Mouse (Mus musculus): ENCODE results near the gene Barx1.
A peak's percentile ranks its signal among the peaks of the same experiment; 100 is the strongest.

Barx1 gene

DNA sequence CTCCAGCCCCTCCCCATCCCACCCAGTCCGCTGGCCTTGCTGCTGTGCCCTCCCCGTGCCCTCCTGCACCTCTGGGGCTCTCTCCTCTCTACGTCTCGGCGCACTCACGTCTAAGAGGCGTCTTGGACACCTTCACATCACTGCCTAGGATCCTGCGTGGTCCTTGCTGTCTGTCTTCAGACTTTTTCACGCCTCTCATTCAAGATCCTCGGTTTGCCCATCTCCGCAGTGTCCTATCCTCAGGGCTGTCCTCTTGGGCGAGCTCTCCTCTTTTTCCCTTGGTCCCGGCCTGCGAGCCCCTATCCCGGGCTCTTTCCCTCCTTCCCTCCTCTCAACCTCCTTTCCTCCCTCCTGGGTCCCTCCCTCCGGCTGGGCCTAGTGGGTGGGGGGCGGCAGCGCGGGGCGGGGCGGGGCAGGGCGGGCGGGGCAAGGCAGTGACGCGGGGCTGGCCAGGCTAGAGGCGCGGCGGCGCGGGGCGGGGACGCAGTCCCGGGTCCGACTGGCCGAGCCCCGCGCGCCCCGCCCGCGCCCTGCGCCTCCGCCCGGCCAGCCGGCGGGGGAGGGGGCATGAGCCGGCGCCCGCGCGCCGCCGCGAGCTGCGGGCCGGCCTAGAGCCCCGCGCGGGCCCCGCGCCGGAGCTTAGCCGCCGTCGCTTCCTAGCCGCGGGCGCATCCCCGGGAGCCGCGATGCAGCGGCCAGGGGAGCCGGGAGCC, at the start of gene Barx1:
Gene Barx1 (plus strand): TSS at position 568 of the 713 bp plus-strand sequence.
- DNase-seq (ENCODE audit: low spot score in 2 of 2): no peak

DNA sequence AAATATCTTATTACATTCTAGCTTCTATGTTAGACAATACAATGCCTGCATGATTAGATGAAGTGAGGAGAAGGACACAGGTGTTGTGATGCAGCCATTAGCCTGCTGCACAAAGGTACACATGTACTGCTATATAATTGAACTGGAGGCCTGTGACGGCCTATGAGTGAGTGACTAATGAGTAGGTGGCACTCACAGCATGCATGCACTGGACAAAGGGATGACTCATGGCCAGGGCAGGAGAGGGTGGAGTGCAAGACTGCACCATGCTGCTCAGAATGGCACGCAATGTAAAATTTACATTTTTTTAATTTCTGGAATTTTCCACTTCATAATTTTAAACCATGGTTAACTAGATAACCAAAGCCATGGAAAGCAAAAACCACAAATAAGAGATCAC, 48.3 kb upstream of the Barx1 start:
- no peak for DNase-seq (ENCODE audit: low spot score in 2 of 2)

DNA sequence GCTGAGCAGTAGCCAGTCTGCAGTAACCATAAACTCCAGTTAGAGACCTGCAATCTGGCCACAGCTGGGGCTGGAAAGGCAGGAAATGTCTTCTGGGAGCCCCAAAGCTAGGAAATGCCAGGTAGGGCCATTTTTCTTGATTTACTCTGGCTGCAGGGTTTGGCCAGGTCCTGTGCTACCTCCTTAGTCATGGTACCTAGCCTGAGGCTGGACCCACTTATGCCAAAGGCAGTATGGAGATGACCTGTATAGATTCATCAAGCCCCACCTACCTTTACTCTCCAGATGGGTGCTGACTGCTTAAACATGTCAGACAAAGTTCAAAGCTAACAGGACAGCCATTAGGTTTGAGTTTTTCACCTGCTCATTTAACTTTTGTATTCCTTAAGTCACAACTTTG, 45.0 kb upstream of the Barx1 start:
- no peak for DNase-seq (ENCODE audit: low spot score in 2 of 2)

DNA sequence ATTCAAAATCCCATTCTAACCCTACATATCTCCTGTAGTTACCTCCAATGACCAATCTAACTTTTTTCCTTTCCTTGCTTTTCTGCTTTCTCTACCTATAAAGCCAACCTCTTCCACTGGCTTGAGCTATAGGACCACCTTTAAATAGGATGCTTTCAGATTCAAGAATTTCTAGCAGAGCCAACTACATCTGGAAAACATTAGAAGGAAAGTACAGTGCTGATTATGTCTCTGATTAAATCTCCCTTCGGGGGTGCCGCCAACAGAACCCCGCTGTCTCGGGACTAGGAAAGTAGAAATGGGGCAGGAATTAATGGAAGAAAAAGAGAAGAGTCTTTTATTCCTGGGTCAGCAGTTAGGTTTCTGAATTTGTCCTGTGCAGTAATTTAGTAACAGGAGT, 43.9 kb upstream of the Barx1 start:
- DNase-seq (ENCODE audit: low spot score in 2 of 2): no peak

DNA sequence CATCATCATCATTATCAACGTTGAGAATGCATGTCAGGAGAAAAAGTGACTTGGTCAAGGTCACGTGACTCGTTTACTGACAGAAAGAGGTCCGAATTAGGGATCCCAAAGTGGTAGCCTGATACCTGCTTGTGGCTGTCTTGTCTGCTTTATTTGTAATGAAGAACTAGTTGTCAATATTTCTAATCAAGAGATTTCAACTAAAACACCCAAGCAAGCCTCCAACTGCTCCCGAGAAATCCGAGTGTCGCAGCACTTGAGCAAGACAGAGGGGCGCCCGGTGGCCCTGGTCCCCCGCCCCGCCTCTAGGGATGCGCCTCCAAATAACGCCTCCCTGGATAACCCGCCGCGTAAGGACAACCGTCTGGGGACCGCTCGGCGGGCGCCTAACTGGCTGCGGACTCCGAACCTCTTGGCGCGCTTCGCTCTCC, 37.8 kb upstream of the Barx1 start:
- DNase-seq (ENCODE audit: low spot score in 2 of 2): no peak

DNA sequence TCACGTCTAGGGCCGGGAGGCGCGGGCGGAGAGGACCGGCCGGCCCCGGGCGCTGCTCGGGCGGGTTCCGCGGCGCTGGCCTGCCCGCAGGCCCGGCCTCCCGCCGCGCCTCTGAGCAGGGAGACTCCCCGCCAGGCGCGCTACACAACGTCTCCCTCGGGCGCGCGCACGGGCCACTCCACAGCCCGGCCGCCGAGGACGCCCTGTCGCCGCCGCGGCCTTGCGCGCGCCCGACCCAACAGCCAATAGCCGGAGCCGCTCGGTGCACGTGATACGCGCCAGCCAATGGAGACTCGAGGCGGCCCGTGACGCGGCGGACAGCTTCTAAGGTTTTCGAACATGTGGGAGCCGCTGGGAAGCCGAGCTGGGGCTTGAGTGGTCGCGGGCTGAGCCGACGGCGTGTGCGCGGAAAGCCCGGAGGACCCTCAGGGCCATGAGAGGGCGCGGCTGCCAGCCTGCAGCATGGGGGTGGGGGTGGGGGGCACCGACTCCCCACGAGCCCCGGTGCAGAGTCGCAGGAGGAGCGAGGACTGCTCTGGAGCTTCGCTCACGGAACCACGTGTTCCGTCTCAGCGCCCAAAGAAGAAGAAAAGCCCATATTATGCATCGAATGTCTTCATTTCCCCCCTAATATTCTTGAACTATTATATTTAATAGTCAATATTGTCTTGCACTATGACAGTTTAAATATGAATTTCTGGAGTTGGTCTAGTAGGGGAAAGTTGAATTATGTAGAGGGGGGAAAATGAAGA, 37.2 kb upstream of the Barx1 start, which contains the start of gene Ptpdc1:
Gene Ptpdc1 (minus strand): TSS at position 232 of the 752 bp plus-strand sequence.
- peak; percentile 97 to 98 for DNase-seq (ENCODE audit: low spot score in 2 of 2)

DNA sequence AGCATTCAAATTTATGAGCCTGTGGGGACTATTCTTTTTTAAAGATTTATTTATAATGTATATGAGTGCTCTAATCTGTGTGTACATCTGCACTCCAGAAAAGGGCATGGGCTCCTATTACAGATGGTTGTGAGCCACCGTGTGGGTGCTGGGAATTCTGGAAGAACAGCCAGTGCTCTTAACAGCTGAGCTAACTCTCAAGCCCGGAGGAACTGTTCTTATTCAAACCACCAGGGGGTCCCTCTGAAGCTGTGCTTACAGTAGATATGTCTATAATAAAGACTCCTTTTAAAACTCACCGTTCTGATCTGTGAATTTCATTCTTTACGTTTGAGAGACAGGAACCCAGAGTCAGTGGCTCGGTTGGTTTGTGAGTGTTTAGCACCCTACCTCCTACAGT, 31.1 kb upstream of the Barx1 start:
- no peak for DNase-seq (ENCODE audit: low spot score in 2 of 2)

DNA sequence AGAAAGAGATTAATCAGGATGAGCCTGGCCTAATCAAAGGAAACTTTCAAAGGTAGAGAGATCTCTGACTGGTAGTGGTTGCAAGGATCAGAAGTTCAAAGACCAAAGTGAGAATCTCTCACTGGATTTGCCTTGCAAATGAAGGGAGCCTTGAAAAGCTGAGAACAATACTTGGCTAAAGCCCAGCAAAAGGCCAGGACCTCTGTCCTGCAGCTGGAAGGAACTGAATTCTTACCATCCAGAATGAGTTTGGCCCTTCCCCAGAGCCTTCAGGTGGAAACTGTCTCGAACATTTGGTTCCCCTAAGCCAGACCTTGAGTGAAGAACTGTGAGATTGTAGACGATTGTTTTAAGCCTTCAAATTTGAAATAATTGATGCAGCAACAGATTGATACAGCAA, 25.1 kb upstream of the Barx1 start:
- no peak for DNase-seq (ENCODE audit: low spot score in 2 of 2)

DNA sequence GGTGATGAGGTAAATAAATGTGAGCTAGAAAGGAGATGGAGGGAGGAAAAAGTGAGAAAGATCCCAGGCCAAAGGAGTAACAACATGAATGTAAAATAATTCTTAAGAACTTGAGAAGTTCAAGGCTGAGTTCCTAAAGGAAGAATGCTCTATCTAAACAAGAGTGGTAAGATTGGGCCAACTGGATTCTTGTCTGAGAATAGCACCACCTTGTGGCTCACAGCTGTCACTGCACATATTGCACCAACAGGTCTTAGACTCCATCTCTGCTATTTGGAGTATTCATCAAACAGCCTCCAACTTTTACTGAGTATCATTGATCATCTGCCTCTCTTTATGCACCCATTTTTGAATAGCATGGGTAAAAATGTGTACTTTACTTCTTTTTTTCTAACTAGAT, 23.2 kb upstream of the Barx1 start:
- peak in 1 of 2 experiments; percentile 74 for DNase-seq (ENCODE audit: low spot score in 2 of 2)

DNA sequence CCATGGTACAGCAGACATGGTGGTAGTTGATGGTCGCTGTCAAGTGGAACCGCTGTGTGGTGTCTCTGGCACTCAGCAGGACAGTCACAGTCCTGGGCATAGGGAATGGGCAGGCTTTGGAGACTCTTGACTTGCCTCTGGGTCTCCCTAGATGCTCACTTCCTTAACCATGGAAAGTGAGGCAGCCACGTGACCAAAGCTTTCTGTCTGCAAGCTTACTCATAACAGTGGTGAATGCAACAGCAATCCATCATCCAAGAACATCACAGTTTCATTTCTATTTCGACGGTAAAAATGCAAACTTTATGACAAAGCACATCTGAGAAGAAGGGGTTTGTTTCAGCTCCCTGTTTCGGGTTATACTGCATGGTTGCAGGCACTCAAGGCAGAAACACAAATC, 19.7 kb upstream of the Barx1 start:
- no peak for DNase-seq (ENCODE audit: low spot score in 2 of 2)

DNA sequence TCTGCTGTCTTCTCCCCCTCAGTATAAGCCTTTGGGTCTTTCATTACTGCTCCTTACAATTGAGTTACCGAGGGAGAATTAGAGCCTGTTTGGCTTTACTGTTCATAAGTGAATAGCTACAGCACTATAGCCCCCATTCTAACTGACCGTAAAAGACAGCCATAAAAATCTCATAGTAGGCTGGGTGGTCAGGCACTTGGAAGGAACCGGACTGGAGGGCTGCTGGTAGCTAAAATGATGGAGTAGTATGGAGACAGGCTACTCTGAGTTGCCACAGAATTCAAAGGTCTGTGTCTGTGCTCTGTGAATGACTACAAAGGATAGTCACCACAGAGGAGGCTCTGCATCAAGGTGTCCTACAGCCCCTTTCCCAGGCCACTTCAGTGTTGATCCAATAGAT, 18.8 kb upstream of the Barx1 start:
- DNase-seq (ENCODE audit: low spot score in 2 of 2): no peak

DNA sequence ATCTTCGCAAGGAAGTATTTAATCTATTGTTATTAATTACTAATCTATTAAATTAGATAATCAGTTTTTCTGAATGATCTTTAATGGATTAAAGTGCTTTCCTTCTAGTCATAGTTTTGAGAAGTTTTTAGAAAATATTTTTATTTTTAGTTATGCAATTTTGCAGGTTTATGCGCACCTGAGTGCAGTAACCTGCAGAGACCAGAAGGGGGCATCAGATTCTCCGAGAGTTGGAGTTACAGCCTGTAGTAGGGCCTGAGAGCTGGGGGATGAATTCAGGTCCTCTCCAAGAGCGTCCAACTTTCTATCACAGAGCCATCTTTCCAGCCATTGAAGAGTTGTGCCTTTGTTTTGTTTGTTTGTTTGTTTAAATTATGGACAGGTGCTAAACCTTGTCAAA, 16.1 kb upstream of the Barx1 start:
- DNase-seq (ENCODE audit: low spot score in 2 of 2): no peak

DNA sequence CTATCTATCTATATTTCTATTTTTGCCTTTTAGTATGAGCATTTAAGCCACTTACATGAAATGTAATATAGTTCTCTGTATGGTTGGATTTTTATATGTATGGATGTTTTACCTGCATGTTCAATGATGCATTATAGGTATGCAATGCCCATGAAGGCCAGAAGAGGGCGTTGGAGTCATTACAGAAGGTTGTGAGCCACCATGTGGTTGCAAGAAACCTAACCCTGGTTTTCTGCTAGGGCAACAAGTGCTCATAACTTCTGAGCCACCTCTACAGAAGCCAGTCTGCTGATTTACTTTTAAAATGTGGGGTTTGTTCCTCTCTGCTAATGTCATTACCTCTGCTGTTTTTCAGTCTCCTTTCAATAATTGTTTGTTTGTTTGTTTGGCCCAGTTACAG, 12.2 kb upstream of the Barx1 start:
- no peak for DNase-seq (ENCODE audit: low spot score in 2 of 2)

DNA sequence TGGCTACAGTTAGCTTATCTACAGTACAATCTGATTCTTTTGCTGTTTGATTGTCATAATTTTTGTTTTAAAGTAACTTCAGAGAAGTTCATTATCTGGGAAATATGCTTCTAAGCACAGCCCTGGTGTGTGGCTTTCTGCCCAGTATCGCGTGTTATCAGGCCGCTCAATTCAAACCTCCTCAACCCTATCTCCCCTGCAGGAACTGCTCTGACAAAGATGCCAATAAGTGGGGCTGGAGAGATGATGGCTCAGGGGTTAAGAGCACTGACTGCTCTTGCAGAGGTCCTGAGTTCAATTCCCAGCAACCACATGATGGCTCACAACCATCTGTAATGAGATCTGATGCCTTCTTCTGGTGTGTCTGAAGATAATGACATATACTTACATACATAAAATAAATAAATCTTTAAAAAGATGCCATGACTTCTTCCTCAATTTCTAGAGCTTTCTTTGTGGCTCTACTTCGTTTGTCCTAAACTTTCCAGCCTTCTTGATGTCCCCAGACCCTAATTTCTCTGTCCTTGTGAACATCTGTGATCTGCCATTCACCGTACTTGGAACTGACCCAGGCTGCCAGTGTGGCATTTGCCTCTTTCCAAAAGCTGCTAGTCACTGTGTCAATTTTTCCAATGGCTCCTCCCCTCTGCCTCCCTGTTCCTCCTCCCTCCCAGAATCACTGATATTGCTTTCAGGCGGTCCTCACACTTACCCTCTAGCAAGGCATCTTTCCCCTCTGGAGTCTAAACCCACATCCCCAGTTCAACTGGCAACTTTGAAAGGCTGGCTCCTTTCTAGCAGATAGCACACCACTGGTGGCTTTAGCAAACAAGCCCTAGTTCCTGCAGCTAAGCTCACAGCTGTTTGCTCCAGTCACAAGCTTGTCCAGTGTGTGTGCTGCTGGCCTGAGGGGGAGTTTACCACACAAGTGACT, 11.4 kb upstream of the Barx1 start:
- DNase-seq (ENCODE audit: low spot score in 2 of 2): no peak

DNA sequence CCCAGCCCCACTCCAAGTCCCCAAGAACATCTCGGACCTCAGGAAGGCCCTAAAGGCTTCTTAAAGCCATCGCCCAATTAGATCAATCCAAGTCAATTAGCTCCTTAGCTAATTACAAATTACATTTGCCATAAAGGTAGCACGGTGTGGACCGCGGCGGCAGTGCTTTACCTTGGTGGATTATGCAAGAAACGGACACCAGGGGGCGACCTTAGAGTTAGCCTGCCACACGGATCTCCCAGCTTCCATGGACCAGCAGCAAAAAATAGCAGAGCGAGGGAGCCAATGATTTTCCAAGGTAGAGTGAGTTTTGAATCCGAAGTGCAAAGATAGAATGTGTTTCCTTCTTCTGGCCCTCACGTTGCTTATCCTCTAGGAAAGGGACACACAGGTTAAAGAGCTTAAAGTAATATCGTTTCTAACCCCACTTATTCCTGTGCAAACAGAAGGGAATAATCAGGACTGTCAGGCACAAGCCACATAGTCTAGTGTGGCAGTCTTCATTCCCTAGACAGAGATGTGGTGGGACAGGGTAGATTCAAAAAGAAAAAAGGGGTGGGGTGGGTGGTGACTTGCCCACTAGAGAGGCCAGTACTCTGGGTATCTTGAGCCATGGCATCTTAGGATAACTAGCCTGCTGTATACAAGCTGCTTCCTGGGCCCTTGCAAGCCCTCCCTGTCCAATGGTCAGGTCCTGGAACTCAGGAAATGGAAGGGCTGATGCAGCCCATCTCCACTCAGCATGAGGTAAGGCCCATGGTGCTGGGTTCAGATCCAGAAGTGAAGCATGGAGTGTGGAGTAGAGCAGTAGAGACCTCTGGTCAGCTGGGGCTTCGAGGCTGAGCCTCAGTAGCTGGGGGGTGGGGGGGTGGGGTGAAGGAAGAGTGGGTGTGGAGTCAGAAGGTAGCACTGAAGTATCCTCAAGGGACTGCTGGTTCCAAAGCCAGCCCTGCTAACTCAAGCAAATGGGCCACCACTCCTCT, 8.7 kb upstream of the Barx1 start:
- DNase-seq (ENCODE audit: low spot score in 2 of 2): peak; percentile 60 to 75

DNA sequence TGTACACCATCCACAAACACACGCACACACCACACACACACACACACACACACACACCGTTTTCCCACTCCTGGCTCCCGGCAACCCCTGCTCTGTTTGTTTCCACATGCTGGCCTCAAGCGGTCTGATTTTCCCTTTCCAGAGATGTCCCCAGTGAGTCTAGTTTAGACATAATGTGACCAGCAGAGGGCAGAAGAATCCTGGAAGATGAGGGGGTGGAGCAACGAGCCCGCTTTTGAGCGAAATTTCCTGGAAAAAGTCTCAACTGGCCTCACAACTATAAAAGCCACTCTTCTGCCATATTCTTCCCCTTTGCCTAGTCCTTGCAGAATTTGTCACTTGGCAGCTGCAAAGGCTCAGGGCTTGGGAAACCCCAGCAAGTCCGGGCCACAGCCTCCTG, 7.2 kb upstream of the Barx1 start:
- peak; percentile 33 to 60 for DNase-seq (ENCODE audit: low spot score in 2 of 2)

DNA sequence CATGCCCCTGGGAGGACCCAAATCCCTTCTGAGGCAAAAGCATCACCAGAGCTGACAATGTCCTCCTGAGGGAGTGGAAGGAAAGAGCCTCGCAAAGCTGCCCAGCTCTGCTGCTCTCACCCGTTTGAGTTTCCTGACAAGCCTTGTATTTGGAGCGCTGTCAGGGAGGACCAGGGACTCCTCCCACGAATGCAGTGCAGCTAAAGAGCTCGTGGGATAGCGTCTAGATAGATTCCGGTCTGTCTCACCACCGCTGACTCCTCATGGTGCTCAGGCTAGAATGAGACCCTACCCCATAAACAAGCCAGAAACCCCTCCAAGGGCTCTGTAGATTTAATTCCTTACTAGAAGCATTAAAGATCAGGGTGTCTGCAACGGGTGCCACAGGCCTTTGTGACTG, 5.0 kb upstream of the Barx1 start:
- no peak for DNase-seq (ENCODE audit: low spot score in 2 of 2)

DNA sequence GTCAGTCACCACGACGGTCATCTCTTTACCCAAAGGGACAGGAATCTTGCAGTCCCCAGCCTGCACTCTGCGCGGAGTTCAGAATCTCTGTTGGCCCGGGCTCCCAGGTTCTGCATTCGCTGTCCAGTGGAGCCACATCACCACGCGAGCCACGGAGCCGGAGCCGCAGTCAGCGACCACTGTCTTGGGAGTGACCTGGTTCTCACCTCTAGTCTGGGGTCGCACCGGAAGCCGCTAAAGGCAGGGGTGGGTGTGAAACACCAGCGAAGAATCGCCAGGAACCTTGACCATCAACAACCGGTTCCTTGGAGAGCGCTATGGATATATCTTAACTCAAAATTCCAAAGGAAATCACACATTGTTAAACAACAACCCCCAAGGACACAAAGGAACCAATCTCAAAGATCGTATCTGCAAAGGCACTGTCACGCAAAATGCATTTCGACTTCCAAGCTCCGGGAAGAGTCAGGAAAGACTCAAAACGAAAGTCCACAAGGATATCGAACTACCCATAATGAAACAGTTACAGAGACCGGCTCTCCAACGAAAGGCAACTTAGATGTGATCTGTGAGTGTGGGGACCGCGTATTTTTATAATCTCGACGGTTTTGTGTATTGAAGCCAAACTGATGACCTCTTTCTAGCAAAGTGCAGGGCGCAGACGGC, 4.1 kb upstream of the Barx1 start:
- no peak for DNase-seq (ENCODE audit: low spot score in 2 of 2)

DNA sequence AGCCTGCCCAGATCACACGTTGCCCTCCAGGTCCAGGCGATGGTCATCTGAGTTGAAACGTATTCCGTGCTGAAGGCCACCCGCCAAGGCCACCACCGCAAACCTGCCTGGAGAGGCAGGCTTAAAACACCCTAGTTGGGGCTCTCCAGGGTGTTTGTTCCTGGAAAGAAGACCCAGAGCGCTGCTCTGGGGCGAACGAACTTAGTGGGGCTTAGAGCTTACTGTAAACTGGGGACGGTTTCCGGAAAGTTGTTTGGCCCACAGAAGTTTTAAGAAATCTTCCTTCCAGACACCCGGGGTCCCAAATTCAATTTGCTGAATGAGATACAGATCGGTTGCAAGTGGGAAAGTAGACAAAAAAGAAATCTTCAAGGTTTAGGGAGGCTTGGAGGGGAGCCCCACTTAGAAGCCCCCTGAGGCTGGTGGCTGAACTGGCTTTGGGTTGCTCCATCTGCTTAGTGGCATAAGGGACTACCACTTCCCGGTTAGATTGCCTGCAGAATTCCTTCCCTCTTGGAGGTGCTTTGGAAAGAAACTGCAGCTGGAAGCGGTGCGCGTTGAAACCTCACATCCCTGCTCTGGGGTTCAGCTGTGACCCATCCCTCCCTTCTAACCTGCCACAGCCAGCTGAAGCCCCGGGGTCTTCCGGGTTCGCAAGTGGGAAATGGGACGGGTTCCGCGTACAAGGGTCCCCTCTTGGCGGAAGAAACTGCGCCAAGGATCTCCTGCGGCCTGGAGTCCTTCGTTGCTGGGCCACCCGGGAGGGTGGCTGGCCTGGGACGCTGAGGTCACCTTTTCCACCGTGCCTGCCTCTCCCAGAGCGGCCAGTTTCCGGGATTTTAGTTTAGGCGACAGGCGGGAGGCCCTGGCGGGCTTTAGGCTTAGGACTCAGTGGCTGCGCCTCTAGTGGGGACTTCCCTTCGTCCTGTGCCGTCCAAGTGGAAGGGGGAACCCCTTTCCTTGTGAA, 3.3 kb upstream of the Barx1 start:
- DNase-seq (ENCODE audit: low spot score in 2 of 2): peak in 1 of 2 experiments; percentile 8
